Mouse (Mus musculus): ENCODE measurements around the gene Gse1. TPM values are rescaled to one million over a fixed set of nuclear protein-coding genes. Genes with fewer than 3 reads are reported as not detected.

Gse1 gene
- polyA plus RNA-seq, 1 experiment = 14.7 TPM

DNA sequence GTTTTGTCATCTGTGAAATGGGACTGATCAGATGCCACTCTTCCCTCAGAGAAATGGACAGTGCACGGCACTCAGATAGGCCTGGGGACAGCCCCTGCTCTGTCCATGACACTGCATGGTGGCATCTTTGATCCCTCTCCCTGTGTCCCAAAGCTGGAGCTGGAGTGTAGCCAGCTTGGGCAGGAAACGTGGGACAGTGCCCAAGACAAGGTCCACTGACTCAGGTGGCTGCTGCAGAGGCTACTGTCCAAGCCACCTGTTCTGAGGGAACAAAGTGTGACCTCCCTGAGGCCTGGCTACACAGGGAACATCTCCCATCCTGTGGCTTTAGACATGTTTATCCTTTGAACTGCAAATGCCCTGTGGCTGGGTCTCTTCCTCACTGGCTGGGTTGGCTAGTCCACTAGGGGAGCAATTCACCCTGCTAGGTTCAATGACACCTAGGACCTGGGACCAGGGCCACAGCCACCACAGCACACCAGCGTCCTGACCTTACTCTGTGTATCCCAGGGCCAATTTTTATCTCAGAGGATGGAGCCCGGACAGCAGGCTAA, 46.3 kb upstream of the Gse1 start:
- Histone ChIP-seq H3K79me2 (ENCODE audit: control insufficient read depth, insufficient read depth) (no peaks in the 10 kb centered on the region), H3ac (ENCODE audit: control insufficient read depth, insufficient read length) (no peak overlapping the region), H3K27me3 (ENCODE audit: control insufficient read depth, insufficient read depth, insufficient read length) (no peaks in the 10 kb centered on the region), H3K4me2 (ENCODE audit: low read depth) (no peak overlapping the region), H3K36me3 (ENCODE audit: control insufficient read depth, insufficient read depth) (no peaks in the 10 kb centered on the region), H3K4me3 (no peak overlapping the region)
- no peak for TF ChIP-seq REST (IDR thresholded peaks at IDR 0.05; ENCODE audit: insufficient read depth, insufficient read length)
- TF ChIP-seq SRF (IDR thresholded peaks at IDR 0.05; ENCODE audit: control insufficient read depth, insufficient read length, low read depth) = no peak
- TF ChIP-seq MYOG (IDR thresholded peaks at IDR 0.05; ENCODE audit: control insufficient read depth in 1 of 3, insufficient read depth in 1 of 3, insufficient read length in 2 of 3, low read depth in 2 of 3) = no peak
- TF ChIP-seq POLR2A (IDR thresholded peaks at IDR 0.05; ENCODE audit: insufficient read length, low read depth) = no peak
- TF ChIP-seq POLR2AphosphoS2 (IDR thresholded peaks at IDR 0.05; ENCODE audit: insufficient read length, low read depth) = no peak
- no peak for TF ChIP-seq MAX (IDR thresholded peaks at IDR 0.05; ENCODE audit: low read depth)
- TF ChIP-seq CEBPB (IDR thresholded peaks at IDR 0.05; ENCODE audit: insufficient read depth, poor library complexity, severe bottlenecking) = no peak
- TF ChIP-seq TCF12 (IDR thresholded peaks at IDR 0.05; ENCODE audit: insufficient read depth, poor library complexity, severe bottlenecking) = no peak
- TF ChIP-seq E2F4 (IDR thresholded peaks at IDR 0.05; ENCODE audit: insufficient read depth) = no peak
- no peak for TF ChIP-seq USF1 (IDR thresholded peaks at IDR 0.05; ENCODE audit: low read depth)
- TF ChIP-seq MYOD1 (IDR thresholded peaks at IDR 0.05; ENCODE audit: control insufficient read depth in 1 of 3, insufficient read length in 2 of 3, low read depth in 2 of 3) = no peak
- TF ChIP-seq TCF3 (IDR thresholded peaks at IDR 0.05; ENCODE audit: insufficient read length, low read depth) = no peak

DNA sequence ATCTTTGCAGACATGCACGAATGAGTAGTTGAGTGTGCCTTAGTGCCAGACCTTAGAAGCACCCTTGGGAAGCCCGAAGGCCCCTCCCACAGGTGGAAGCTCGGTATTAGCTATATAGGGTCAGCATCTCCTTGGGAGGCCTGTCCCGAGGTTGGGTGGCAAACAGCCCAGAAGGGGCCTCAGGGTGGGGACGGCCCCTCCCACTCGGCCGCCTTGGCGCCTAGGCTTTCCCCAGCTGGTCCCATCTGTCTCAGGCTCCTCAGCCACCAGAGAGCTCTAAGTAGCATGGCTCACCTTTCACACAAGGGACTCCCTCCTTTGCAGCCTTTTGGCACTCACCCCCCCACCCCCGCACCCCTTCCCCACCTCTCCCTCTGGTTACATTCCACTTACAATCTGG, 43.9 kb upstream of the Gse1 start:
- Histone ChIP-seq H3K4me2 (ENCODE audit: low read depth) (no peak overlapping the region), H3K27me3 (ENCODE audit: control insufficient read depth, insufficient read depth, insufficient read length) (no peaks in the 10 kb centered on the region), H3ac (ENCODE audit: control insufficient read depth, insufficient read length) (no peak overlapping the region), H3K4me3 (no peak overlapping the region), H3K79me2 (ENCODE audit: control insufficient read depth, insufficient read depth) (no peaks in the 10 kb centered on the region), H3K36me3 (ENCODE audit: control insufficient read depth, insufficient read depth) (no peaks in the 10 kb centered on the region)
- TF ChIP-seq CEBPB (IDR thresholded peaks at IDR 0.05; ENCODE audit: insufficient read depth, poor library complexity, severe bottlenecking) (no peak), MYOD1 (IDR thresholded peaks at IDR 0.05; ENCODE audit: control insufficient read depth in 1 of 3, insufficient read length in 2 of 3, low read depth in 2 of 3) (peak in 2 of 3 experiments; percentile 87 to 92), USF1 (IDR thresholded peaks at IDR 0.05; ENCODE audit: low read depth) (no peak), MAX (IDR thresholded peaks at IDR 0.05; ENCODE audit: low read depth) (no peak), TCF12 (IDR thresholded peaks at IDR 0.05; ENCODE audit: insufficient read depth, poor library complexity, severe bottlenecking) (peak; percentile 3), TCF3 (IDR thresholded peaks at IDR 0.05; ENCODE audit: insufficient read length, low read depth) (no peak), MYOG (IDR thresholded peaks at IDR 0.05; ENCODE audit: control insufficient read depth in 1 of 3, insufficient read depth in 1 of 3, insufficient read length in 2 of 3, low read depth in 2 of 3) (peak in 1 of 3 experiments; percentile 34), SRF (IDR thresholded peaks at IDR 0.05; ENCODE audit: control insufficient read depth, insufficient read length, low read depth) (peak; percentile 28)

DNA sequence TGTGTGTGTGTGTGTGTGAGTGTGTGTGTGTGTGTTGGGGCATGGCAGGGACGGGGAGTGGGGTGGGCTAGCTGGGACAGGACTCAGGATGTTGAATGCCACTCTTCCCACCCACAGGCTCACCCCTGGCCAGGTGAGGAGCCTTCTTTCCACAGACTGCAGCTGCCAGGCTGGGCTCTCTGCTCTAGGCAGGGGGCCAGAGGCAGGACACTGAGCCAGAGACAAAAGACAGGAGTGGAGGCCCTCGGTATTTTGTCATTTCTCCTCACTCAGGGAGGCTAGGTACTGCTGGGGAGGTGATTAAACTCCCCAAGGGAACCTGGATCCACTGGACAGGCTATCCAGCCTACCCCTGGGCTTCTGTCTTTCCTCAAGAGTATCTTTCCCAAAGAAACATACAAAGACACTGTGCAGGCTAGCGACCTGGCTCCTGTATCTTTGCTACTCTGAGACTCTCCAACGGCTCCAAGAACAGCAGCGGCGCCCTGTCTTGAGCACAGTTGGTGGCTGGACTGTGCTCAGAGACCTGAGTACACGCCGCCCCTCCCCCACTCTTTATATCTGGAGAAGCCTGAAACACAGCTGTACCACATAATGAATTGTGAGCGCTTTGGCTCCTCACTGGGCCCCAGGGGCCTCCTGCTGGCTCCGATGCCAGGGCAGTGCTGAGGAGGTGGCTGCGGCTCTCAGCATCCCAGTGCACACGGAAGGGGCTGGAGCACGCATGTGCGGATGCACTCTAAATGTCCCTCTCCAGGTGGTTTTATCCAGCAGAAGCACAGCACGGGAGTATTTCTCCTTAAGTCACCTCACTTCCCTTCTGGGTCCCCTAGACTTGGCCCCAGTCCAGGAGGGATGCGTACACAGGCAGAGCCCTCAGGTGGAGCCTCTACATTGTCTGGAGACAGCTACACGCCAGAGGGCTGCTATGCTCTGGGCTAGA, 43.1 kb upstream of the Gse1 start:
- no peaks in the 10 kb centered on the region for H3K79me2 ChIP-seq (ENCODE audit: control insufficient read depth, insufficient read depth)
- peak in 1 of 3 experiments; percentile 38 for TF ChIP-seq MYOG (IDR thresholded peaks at IDR 0.05; ENCODE audit: control insufficient read depth in 1 of 3, insufficient read depth in 1 of 3, insufficient read length in 2 of 3, low read depth in 2 of 3)
- TF ChIP-seq POLR2A (IDR thresholded peaks at IDR 0.05; ENCODE audit: insufficient read length, low read depth) = no peak
- TF ChIP-seq MAX (IDR thresholded peaks at IDR 0.05; ENCODE audit: low read depth) = no peak
- peak in 1 of 3 experiments; percentile 39 for TF ChIP-seq MYOD1 (IDR thresholded peaks at IDR 0.05; ENCODE audit: control insufficient read depth in 1 of 3, insufficient read length in 2 of 3, low read depth in 2 of 3)
- peak overlapping the region; percentile 12 for H3K4me2 ChIP-seq (ENCODE audit: low read depth)
- no peak overlapping the region for H3ac ChIP-seq (ENCODE audit: control insufficient read depth, insufficient read length)
- H3K4me3 ChIP-seq = no peak overlapping the region
- H3K36me3 ChIP-seq (ENCODE audit: control insufficient read depth, insufficient read depth) = no peaks in the 10 kb centered on the region
- H3K27me3 ChIP-seq (ENCODE audit: control insufficient read depth, insufficient read depth, insufficient read length) = no peaks in the 10 kb centered on the region

DNA sequence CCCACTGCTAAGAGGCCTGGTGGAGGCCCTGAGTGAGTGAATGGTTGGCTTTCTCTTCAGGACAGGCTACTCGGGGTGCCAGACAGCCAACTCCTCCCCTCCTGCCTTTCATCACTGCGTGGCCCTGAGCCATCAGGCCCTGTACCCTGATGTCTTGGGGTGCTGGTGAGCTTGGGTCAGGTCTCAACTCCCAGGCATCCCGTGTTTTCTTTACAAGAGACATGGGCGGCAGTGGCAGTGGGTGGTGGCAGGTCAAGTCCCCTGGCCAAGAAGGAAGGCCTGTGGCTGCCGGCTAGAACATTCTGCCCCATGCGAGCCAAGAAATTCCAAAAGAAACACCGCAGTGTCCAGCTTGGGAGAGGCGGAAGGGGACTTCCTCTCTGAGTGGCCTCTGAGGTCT, 41.8 kb upstream of the Gse1 start:
- Histone ChIP-seq H3K36me3 (ENCODE audit: control insufficient read depth, insufficient read depth) (no peaks in the 10 kb centered on the region), H3ac (ENCODE audit: control insufficient read depth, insufficient read length) (no peak overlapping the region), H3K4me2 (ENCODE audit: low read depth) (no peak overlapping the region), H3K27me3 (ENCODE audit: control insufficient read depth, insufficient read depth, insufficient read length) (no peaks in the 10 kb centered on the region), H3K79me2 (ENCODE audit: control insufficient read depth, insufficient read depth) (no peaks in the 10 kb centered on the region), H3K4me3 (no peak overlapping the region)
- TF ChIP-seq CEBPB (IDR thresholded peaks at IDR 0.05; ENCODE audit: insufficient read depth, poor library complexity, severe bottlenecking) (no peak), POLR2A (IDR thresholded peaks at IDR 0.05; ENCODE audit: insufficient read length, low read depth) (no peak), MYOG (IDR thresholded peaks at IDR 0.05; ENCODE audit: control insufficient read depth in 1 of 3, insufficient read depth in 1 of 3, insufficient read length in 2 of 3, low read depth in 2 of 3) (no peak)

DNA sequence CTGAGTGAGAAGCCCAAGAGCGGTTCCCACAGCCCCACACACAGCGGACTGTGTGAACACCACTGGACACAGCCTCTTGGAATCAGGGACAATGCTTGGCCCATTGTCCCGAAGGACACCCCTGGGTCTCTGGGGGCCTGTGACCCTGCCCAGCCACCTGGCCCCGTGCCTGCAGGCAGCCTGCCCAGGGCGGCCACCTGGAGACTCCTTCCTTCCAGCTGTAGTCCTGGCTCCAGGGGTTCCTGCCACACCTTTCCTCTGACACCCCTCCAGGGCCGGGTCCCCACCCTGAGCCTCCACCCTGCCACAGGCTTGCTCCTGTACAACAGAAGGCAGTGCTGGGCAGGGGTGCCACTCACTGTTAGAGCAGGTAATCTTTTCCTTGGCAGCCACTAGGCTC, 39.7 kb upstream of the Gse1 start:
- Histone ChIP-seq H3K36me3 (ENCODE audit: control insufficient read depth, insufficient read depth) (no peaks in the 10 kb centered on the region), H3K4me3 (no peak overlapping the region), H3ac (ENCODE audit: control insufficient read depth, insufficient read length) (no peak overlapping the region), H3K4me2 (ENCODE audit: low read depth) (no peak overlapping the region), H3K79me2 (ENCODE audit: control insufficient read depth, insufficient read depth) (no peaks in the 10 kb centered on the region), H3K27me3 (ENCODE audit: control insufficient read depth, insufficient read depth, insufficient read length) (no peaks in the 10 kb centered on the region)
- no peak for TF ChIP-seq REST (IDR thresholded peaks at IDR 0.05; ENCODE audit: insufficient read depth, insufficient read length)
- no peak for TF ChIP-seq CEBPB (IDR thresholded peaks at IDR 0.05; ENCODE audit: insufficient read depth, poor library complexity, severe bottlenecking)
- TF ChIP-seq MYOD1 (IDR thresholded peaks at IDR 0.05; ENCODE audit: control insufficient read depth in 1 of 3, insufficient read length in 2 of 3, low read depth in 2 of 3) = no peak
- TF ChIP-seq TCF12 (IDR thresholded peaks at IDR 0.05; ENCODE audit: insufficient read depth, poor library complexity, severe bottlenecking) = no peak
- TF ChIP-seq USF1 (IDR thresholded peaks at IDR 0.05; ENCODE audit: low read depth) = no peak
- TF ChIP-seq TCF3 (IDR thresholded peaks at IDR 0.05; ENCODE audit: insufficient read length, low read depth) = no peak
- no peak for TF ChIP-seq POLR2AphosphoS2 (IDR thresholded peaks at IDR 0.05; ENCODE audit: insufficient read length, low read depth)
- TF ChIP-seq POLR2A (IDR thresholded peaks at IDR 0.05; ENCODE audit: insufficient read length, low read depth) = no peak
- no peak for TF ChIP-seq MYOG (IDR thresholded peaks at IDR 0.05; ENCODE audit: control insufficient read depth in 1 of 3, insufficient read depth in 1 of 3, insufficient read length in 2 of 3, low read depth in 2 of 3)
- TF ChIP-seq E2F4 (IDR thresholded peaks at IDR 0.05; ENCODE audit: insufficient read depth) = no peak
- no peak for TF ChIP-seq SRF (IDR thresholded peaks at IDR 0.05; ENCODE audit: control insufficient read depth, insufficient read length, low read depth)
- no peak for TF ChIP-seq MAX (IDR thresholded peaks at IDR 0.05; ENCODE audit: low read depth)

Data from myocyte (in vitro differentiated cells).